Mouse (Mus musculus) kidney, adult 8-10 months (tissue): ENCODE results near the gene Pet117.

Experiments used
- DNase-seq, 2 experiments: peaks; one replicate each; pipeline ENCODE4 v3.0.0; 2022

Pet117 gene

GRCm38 (mm10) chr2:144382624-144383138 is 13.9 kb downstream of the Pet117 start:
- DNase-seq: no peak

- no peak for DNase-seq
These were observed 17.5 kb downstream of the Pet117 start for GRCm38 (mm10) chr2:144386296-144386695.

GRCm38 (mm10) chr2:144388416-144388815 is 19.6 kb downstream of the Pet117 start:
- peak; percentile 18 to 43 for DNase-seq

- no peak for DNase-seq
These were observed 30.7 kb downstream of the Pet117 start for GRCm38 (mm10) chr2:144399531-144399930.

- DNase-seq: no peak
These were observed 31.9 kb downstream of the Pet117 start for GRCm38 (mm10) chr2:144400659-144401058.

- no peak for DNase-seq
These were observed 40.2 kb downstream of the Pet117 start for GRCm38 (mm10) chr2:144409037-144409436.

GRCm38 (mm10) chr2:144410603-144411002 is 41.8 kb downstream of the Pet117 start:
- DNase-seq: no peak

- DNase-seq: no peak
These were observed 45.9 kb downstream of the Pet117 start for GRCm38 (mm10) chr2:144414646-144415045.

- no peak for DNase-seq
These were observed 48.1 kb downstream of the Pet117 start for GRCm38 (mm10) chr2:144416859-144417258.

- peak; percentile 52 to 69 for DNase-seq
These were observed 49.3 kb downstream of the Pet117 start for GRCm38 (mm10) chr2:144418062-144418461.

GRCm38 (mm10) chr2:144422094-144422675 is 53.4 kb downstream of the Pet117 start:
- DNase-seq: no peak
